Mouse (Mus musculus): Measurements from ENCODE around the gene Gm44579. TPM values are rescaled to one million over a fixed set of nuclear protein-coding genes. Genes with fewer than 3 reads are reported as not detected.

The Gm44579 gene
- polyA plus RNA-seq, 2 experiments, result not detected

DNA sequence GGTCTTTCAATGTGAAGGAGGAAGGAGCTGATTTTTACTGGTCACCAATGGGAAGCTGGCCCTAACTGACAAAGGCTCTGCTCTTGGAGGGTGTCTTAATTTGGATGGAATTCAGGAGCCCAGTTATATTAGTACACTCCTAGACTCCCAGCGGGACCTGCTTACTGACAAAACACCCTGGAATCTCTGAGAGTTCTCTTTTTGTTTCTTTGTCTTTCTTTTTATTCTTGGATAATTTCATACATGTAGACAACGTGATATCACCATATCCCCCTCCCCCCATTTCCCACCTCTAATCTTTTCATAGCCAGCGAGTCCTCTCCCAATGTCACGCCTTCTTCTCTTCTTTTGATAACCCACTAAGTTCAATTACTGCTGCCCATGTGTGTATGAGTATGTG is 13.6 kb upstream of the Gm44579 start, which contains the start of gene Olfr286:
TSS of gene Olfr286 (minus strand) at position 101 of the 400 bp plus-strand sequence.
- ATAC-seq (ENCODE audit: low FRiP score, low read depth) (no peak), DNase-seq (ENCODE audit: low spot score) (no peak)
- H3K4me1 ChIP-seq (ENCODE audit: control insufficient read depth, insufficient read depth, low read length), result no peaks in the 10 kb centered on the region
- no peaks in the 10 kb centered on the region for H3K36me3 ChIP-seq (ENCODE audit: control insufficient read depth, insufficient read depth, low read length)
- H3K27ac ChIP-seq (replicated peaks; ENCODE audit: low read depth, low read length), result no peak within 1 kb of the TSS
- no peaks in the 10 kb centered on the region for H3K27me3 ChIP-seq (ENCODE audit: control insufficient read depth, insufficient read depth, low read length)
- TF ChIP-seq POLR2A (IDR thresholded peaks at IDR 0.05; ENCODE audit: borderline replicate concordance, extremely low read depth, insufficient read depth, insufficient read length), result no peak
- no peak within 1 kb of the TSS for H3K9ac ChIP-seq (ENCODE audit: low read depth, low read length, severe bottlenecking)
- no peak within 1 kb of the TSS for H3K4me3 ChIP-seq (replicated peaks; ENCODE audit: low read length)
- no peaks in the 10 kb centered on the region for H3K9me3 ChIP-seq (ENCODE audit: control insufficient read depth, low read length)
- WGBS, result 85% methylated on average over 4 of the region's 4 CpGs
- H3K4me2 ChIP-seq (replicated peaks; ENCODE audit: low read depth, low read length, severe bottlenecking), result no peak within 1 kb of the TSS

DNA sequence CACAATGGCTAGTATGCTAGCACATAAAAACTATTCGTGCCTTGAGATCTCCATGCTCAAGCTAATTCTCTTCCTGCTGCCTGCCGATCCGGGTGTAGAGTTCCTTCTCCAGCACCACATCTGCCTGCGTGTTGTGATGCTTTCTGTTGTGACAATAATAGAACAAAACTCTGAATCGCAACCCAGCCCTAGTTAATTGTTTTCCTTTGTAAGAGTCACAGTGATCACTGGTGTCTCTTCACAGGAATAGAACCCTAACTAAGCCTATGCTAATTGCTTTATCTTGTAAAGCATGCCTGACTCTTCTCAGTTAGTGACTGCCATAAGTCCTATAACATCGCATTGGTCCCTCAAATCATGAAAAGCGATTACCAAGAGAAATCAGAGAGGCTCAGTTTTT is 5.3 kb upstream of the Gm44579 start:
- no peak for ATAC-seq (ENCODE audit: low FRiP score, low read depth)
- Histone ChIP-seq H3K27ac (replicated peaks; ENCODE audit: low read depth, low read length) (no peak overlapping the region), H3K9ac (ENCODE audit: low read depth, low read length, severe bottlenecking) (no peak overlapping the region), H3K4me1 (ENCODE audit: control insufficient read depth, insufficient read depth, low read length) (no peaks in the 10 kb centered on the region), H3K27me3 (ENCODE audit: control insufficient read depth, insufficient read depth, low read length) (no peaks in the 10 kb centered on the region), H3K36me3 (ENCODE audit: control insufficient read depth, insufficient read depth, low read length) (no peaks in the 10 kb centered on the region), H3K4me2 (replicated peaks; ENCODE audit: low read depth, low read length, severe bottlenecking) (no peak overlapping the region), H3K4me3 (replicated peaks; ENCODE audit: low read length) (no peak overlapping the region), H3K9me3 (ENCODE audit: control insufficient read depth, low read length) (no peaks in the 10 kb centered on the region)
- 77% methylated on average over 7 of the region's 7 CpGs for WGBS
- DNase-seq (ENCODE audit: low spot score), result no peak
- TF ChIP-seq POLR2A (IDR thresholded peaks at IDR 0.05; ENCODE audit: borderline replicate concordance, extremely low read depth, insufficient read depth, insufficient read length), result no peak

DNA sequence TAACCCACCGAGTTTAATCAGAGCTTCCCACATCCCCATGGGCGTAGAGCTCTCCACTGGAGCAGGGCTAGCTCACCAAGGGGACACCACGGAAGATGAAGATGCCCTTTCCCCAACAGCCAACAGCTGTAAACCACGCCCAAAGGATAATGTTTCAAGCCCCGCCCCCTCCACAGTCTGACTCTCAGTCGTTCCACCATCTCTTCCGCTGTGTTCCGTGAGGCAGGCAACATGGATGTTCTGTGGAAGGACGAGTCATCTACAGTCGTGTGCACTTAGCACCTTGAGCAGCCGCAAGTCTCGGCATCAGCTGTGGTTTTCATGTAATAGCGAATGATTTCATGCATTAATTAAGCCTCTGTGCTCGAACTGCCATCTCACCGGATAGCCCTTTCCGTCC is 4.8 kb upstream of the Gm44579 start:
- DNase-seq (ENCODE audit: low spot score), result no peak
- TF ChIP-seq POLR2A (IDR thresholded peaks at IDR 0.05; ENCODE audit: borderline replicate concordance, extremely low read depth, insufficient read depth, insufficient read length), result no peak

DNA sequence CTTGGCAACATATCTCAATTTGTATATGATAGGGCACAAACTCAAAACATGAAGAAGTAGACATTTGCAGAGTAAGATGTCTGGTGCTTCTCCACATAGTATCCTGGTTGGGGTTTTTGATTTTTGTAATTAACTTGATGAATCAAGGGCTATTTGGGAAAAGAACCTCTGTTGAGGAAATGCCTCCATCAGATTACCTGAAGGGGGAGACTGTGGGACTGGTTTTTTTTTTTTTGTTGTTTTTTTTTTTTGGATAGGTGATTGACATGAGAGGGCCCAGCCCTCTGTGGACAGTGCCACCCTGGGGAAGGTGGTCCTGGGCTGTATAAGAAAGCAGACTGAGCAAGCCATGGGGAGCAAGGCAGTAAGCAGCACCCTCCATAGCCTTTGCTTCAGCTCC is 1.6 kb upstream of the Gm44579 start:
- no peak for ATAC-seq (ENCODE audit: low FRiP score, low read depth)
- Histone ChIP-seq H3K4me3 (replicated peaks; ENCODE audit: low read length) (no peak overlapping the region), H3K4me2 (replicated peaks; ENCODE audit: low read depth, low read length, severe bottlenecking) (no peak overlapping the region), H3K9ac (ENCODE audit: low read depth, low read length, severe bottlenecking) (no peak overlapping the region), H3K9me3 (ENCODE audit: control insufficient read depth, low read length) (no peaks in the 10 kb centered on the region), H3K27me3 (ENCODE audit: control insufficient read depth, insufficient read depth, low read length) (no peaks in the 10 kb centered on the region), H3K36me3 (ENCODE audit: control insufficient read depth, insufficient read depth, low read length) (no peaks in the 10 kb centered on the region), H3K4me1 (ENCODE audit: control insufficient read depth, insufficient read depth, low read length) (no peaks in the 10 kb centered on the region), H3K27ac (replicated peaks; ENCODE audit: low read depth, low read length) (no peak overlapping the region)
- no peak for TF ChIP-seq POLR2A (IDR thresholded peaks at IDR 0.05; ENCODE audit: borderline replicate concordance, extremely low read depth, insufficient read depth, insufficient read length)
- no peak for DNase-seq (ENCODE audit: low spot score)

More for the DNA sequence above, 4.8 kb upstream of the Gm44579 start:
- WGBS, result 49% methylated on average over 16 of the region's 16 CpGs
- no peak for ATAC-seq (ENCODE audit: low FRiP score, low read depth)
- Histone ChIP-seq H3K4me2 (replicated peaks; ENCODE audit: low read depth, low read length, severe bottlenecking) (no peak overlapping the region), H3K27ac (replicated peaks; ENCODE audit: low read depth, low read length) (no peak overlapping the region), H3K27me3 (ENCODE audit: control insufficient read depth, insufficient read depth, low read length) (no peaks in the 10 kb centered on the region), H3K9ac (ENCODE audit: low read depth, low read length, severe bottlenecking) (no peak overlapping the region), H3K36me3 (ENCODE audit: control insufficient read depth, insufficient read depth, low read length) (no peaks in the 10 kb centered on the region), H3K9me3 (ENCODE audit: control insufficient read depth, low read length) (no peaks in the 10 kb centered on the region), H3K4me1 (ENCODE audit: control insufficient read depth, insufficient read depth, low read length) (no peaks in the 10 kb centered on the region), H3K4me3 (replicated peaks; ENCODE audit: low read length) (no peak overlapping the region)

DNA sequence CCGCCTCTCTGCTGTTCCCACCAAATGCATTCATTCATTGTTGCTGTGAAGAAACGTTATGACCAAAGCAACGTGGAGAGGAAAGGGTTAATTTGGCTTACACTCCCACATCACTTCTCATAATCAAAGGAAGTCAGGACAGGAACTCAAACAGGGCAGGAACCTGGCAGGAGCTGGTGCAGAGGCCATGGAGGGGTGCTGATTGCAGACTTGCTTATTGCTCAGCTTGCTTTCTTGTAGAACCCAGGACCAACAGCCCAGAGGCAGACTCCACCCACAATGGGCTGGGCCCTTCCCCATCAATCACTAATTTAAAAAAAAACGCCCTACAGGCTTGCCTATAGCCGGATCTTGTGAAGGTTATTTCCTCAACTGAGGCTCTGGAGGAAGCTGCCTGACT is 6.6 kb downstream of the Gm44579 start:
- TF ChIP-seq POLR2A (IDR thresholded peaks at IDR 0.05; ENCODE audit: borderline replicate concordance, extremely low read depth, insufficient read depth, insufficient read length), result no peak
- Histone ChIP-seq H3K9me3 (ENCODE audit: control insufficient read depth, low read length) (no peaks in the 10 kb centered on the region), H3K27ac (replicated peaks; ENCODE audit: low read depth, low read length) (no peak overlapping the region), H3K36me3 (ENCODE audit: control insufficient read depth, insufficient read depth, low read length) (no peaks in the 10 kb centered on the region), H3K4me2 (replicated peaks; ENCODE audit: low read depth, low read length, severe bottlenecking) (no peak overlapping the region), H3K4me1 (ENCODE audit: control insufficient read depth, insufficient read depth, low read length) (no peaks in the 10 kb centered on the region), H3K4me3 (replicated peaks; ENCODE audit: low read length) (no peak overlapping the region), H3K27me3 (ENCODE audit: control insufficient read depth, insufficient read depth, low read length) (no peaks in the 10 kb centered on the region), H3K9ac (ENCODE audit: low read depth, low read length, severe bottlenecking) (no peak overlapping the region)
- DNase-seq (ENCODE audit: low spot score), result no peak
- no peak for ATAC-seq (ENCODE audit: low FRiP score, low read depth)
- WGBS, result 64% methylated on average over 5 of the region's 5 CpGs

GRCm38 (mm10) chr15:98213336-98213870 is 7.4 kb downstream of the Gm44579 start:
- no peaks in the 10 kb centered on the region for H3K36me3 ChIP-seq (ENCODE audit: control insufficient read depth, insufficient read depth, low read length)
- WGBS, result 80% methylated on average over 5 of the region's 5 CpGs
- no peak for TF ChIP-seq POLR2A (IDR thresholded peaks at IDR 0.05; ENCODE audit: borderline replicate concordance, extremely low read depth, insufficient read depth, insufficient read length)
- no peak for DNase-seq (ENCODE audit: low spot score)
- no peak overlapping the region for H3K4me3 ChIP-seq (replicated peaks; ENCODE audit: low read length)
- H3K4me2 ChIP-seq (replicated peaks; ENCODE audit: low read depth, low read length, severe bottlenecking), result no peak overlapping the region
- H3K4me1 ChIP-seq (ENCODE audit: control insufficient read depth, insufficient read depth, low read length), result no peaks in the 10 kb centered on the region
- H3K9ac ChIP-seq (ENCODE audit: low read depth, low read length, severe bottlenecking), result no peak overlapping the region
- H3K9me3 ChIP-seq (ENCODE audit: control insufficient read depth, low read length), result no peaks in the 10 kb centered on the region
- no peaks in the 10 kb centered on the region for H3K27me3 ChIP-seq (ENCODE audit: control insufficient read depth, insufficient read depth, low read length)
- no peak overlapping the region for H3K27ac ChIP-seq (replicated peaks; ENCODE audit: low read depth, low read length)
- no peak for ATAC-seq (ENCODE audit: low FRiP score, low read depth)
